Mouse (Mus musculus) olfactory bulb, adult 2 months (tissue): ENCODE measurements around the gene Syne2.

Experiments
- CTCF ChIP-seq: fragments of 200-500 bp; IDR thresholded peaks from 2 replicates; pipeline ENCODE4 v1.5.1; 2012; ENCODE audit warnings: low read depth, mild to moderate bottlenecking, low read length, moderate library complexity; ENCODE audit not compliant: insufficient read depth
- POLR2A ChIP-seq: fragments of 200-500 bp; IDR thresholded peaks from 2 replicates; pipeline ENCODE4 v1.6.1; 2012; ENCODE audit warnings: mild to moderate bottlenecking, low read depth, low read length, moderate library complexity; ENCODE audit not compliant: insufficient read depth

GRCm38 (mm10) chr12:75816981-75817856 lies 715 bp upstream of the Syne2 start:
- TF ChIP-seq CTCF (no peak), POLR2A (no peak)
